ENCODE assay signal across 26 mouse cellular contexts in the genomic region with DNA sequence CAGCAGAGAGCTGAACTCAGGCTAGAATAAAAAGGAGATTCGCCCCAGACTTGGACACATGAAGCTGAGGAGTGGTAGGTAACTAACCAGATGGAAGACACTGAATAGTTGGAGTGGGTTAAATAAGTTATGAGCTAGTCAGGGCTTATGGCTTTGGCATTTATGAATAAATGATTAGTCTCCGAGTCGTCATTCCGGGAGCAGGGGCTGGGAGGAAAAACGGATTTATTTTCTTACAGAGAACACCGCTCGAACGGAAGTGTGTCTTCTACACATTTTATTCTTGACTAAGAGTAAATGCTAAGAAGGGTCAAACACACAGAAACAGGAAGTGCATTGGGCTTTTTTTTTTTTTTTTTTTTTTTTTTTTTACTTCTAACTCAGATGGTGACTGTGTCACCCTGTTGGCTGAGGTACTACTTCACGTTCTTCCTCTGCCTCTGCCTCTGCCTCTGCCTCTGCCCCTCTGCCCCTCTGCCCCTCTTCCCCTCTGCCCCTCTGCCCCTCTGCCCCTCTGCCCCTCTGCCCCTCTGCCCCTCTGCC. TPM values are rescaled to one million over a fixed set of nuclear protein-coding genes. Genes with fewer than 3 reads are reported as not detected.
DNase-seq lines count a peak whose midpoint lies in the region; ATAC-seq and TF ChIP-seq lines count a peak whose summit lies in the region.
"Had no signal": no experiment of that assay in that cellular context is flagged by ENCODE, and none has a peak within 500 bp of the region (broad histone marks: within the 10 kb centered on the region; RNA-seq: fewer than 3 reads in every experiment).

No protein-coding gene starts in this region.

- intact Hi-C loops in left cerebral cortex, adult 2 months (cut with DNase I) = no loop called here

- H3K4me1 ChIP-seq in spleen, adult 2 months (ENCODE audit: control insufficient read depth, insufficient read depth, insufficient read length) = no peaks in the 10 kb centered on the region; the same call in 1 of the 2 replicates
- H3K4me1 ChIP-seq: embryonic facial prominence, embryonic 13.5 days; hindbrain, embryonic 12.5 days; limb, embryonic 13.5 days; liver, embryonic 13.5 days; midbrain, embryonic 12.5 days; neural tube, embryonic 15.5 days had no signal

- ATAC-seq in common myeloid progenitor, adult 5-6 weeks (replicated peaks; ENCODE audit: low read depth, poor library complexity, severe bottlenecking) = peak; percentile 58
- ATAC-seq: forebrain, embryonic 14.5 days had no signal

- H3K36me3 ChIP-seq in spleen, adult 2 months (ENCODE audit: control insufficient read depth, insufficient read depth, low read length) = no peaks in the 10 kb centered on the region
- H3K36me3 ChIP-seq: embryonic facial prominence, embryonic 13.5 days; hindbrain, embryonic 12.5 days; liver, embryonic 13.5 days; midbrain, embryonic 12.5 days had no signal

- no peak for TF ChIP-seq CTCF in spleen, adult 2 months (IDR thresholded peaks at IDR 0.05; ENCODE audit: extremely low read depth, insufficient read depth, insufficient read length, insufficient replicate concordance)
- TF ChIP-seq CTCF in left cerebral cortex, adult 2 months (IDR thresholded peaks at IDR 0.05) = no peak

- peak overlapping the region; percentile 45 for H3K27ac ChIP-seq in spleen, adult 2 months (ENCODE audit: insufficient read depth, low read length)
- H3K27ac ChIP-seq in left cerebral cortex, adult 2 months = no peak overlapping the region
- H3K27ac ChIP-seq: embryonic facial prominence, embryonic 13.5 days; hindbrain, embryonic 12.5 days; limb, embryonic 13.5 days; liver, embryonic 13.5 days; macrophage; midbrain, embryonic 12.5 days; neural tube, embryonic 15.5 days had no signal

- DNase-seq in spleen, adult 2 months (ENCODE audit: low read depth in 1 of 2, low spot score in 2 of 2) = no peak
- DNase-seq in spleen, postnatal 36 days (ENCODE audit: low spot score in 2 of 2) = no peak
- peak; percentile 46 for DNase-seq in CD4-positive, CD25-positive, alpha-beta regulatory T cell, adult 2 months (ENCODE audit: low read depth, low spot score)
- DNase-seq in naive thymus-derived CD4-positive, alpha-beta T cell, adult 2 months (ENCODE audit: low read depth) = peak; percentile 64
- no peak for DNase-seq in adrenal gland, postnatal 25 days
- DNase-seq in cerebellum, adult 9-11 months = no peak
- no peak for DNase-seq in left cerebral cortex, adult 2 months (ENCODE audit: extremely low spot score in 1 of 2, low spot score in 2 of 2)
- DNase-seq: cerebellum, adult 9-10 months; gastrocnemius, postnatal 25 days; liver, embryonic 13.5 days; right cerebral cortex, postnatal 14 days had no signal

- no peak for TF ChIP-seq POLR2A in spleen, adult 2 months (IDR thresholded peaks at IDR 0.05; ENCODE audit: low read depth, low read length)

- 7% methylated on average over 9 of the region's 9 CpGs for WGBS in spleen, adult 2 months

- H3K27me3 ChIP-seq in spleen, adult 2 months (ENCODE audit: control insufficient read depth, insufficient read depth, low read length) = no peaks in the 10 kb centered on the region
- H3K27me3 ChIP-seq: embryonic facial prominence, embryonic 13.5 days; hindbrain, embryonic 12.5 days; limb, embryonic 13.5 days; liver, embryonic 13.5 days; midbrain, embryonic 12.5 days; neural tube, embryonic 15.5 days had no signal

- H3K4me3 ChIP-seq in spleen, adult 2 months (ENCODE audit: extremely low read depth, insufficient read depth, insufficient read length) = no peak overlapping the region
- H3K4me3 ChIP-seq in left cerebral cortex, adult 2 months = no peak overlapping the region
- H3K4me3 ChIP-seq: embryonic facial prominence, embryonic 13.5 days; hindbrain, embryonic 12.5 days; limb, embryonic 13.5 days; liver, embryonic 13.5 days; midbrain, embryonic 12.5 days; myocyte; neural tube, embryonic 15.5 days had no signal

RNA-seq across cellular contexts. Expression of a gene that starts 10.0 kb away (rescaled TPM):
- 3.7 and 4.7 TPM in 2 replicates for polyA plus RNA-seq in spleen, adult 2 months (2012; rRNA removed)
- not detected in 2 replicates for total RNA-seq in common myeloid progenitor, adult 5-6 weeks (2017)
- 1.3 and 1.9 TPM in 2 replicates for total RNA-seq in adrenal gland, postnatal 25 days (2021)
- total RNA-seq in left cerebral cortex, adult 2 months (2021) = 10 to 100 TPM; 24.6 to 26.2 TPM
- polyA plus RNA-seq: macrophage, myocyte had no signal

RNA-seq across cellular contexts. Expression of a gene that starts 13.9 kb away (rescaled TPM):
- 5.9 and 7.6 TPM in 2 replicates for polyA plus RNA-seq in spleen, adult 2 months (2012; rRNA removed)
- 2.1 and 4.1 TPM in 2 replicates for total RNA-seq in common myeloid progenitor, adult 5-6 weeks (2017)
- total RNA-seq in adrenal gland, postnatal 25 days (2021) = 3.9 and 5.3 TPM in 2 replicates
- total RNA-seq in left cerebral cortex, adult 2 months (2021) = 1 to 10 TPM; 1.9 to 2.2 TPM

RNA-seq across cellular contexts. Expression of a gene that starts 38.9 kb away (rescaled TPM):
- polyA plus RNA-seq in spleen, adult 2 months (2012; rRNA removed) = 34.5 and 41.9 TPM in 2 replicates
- 37.4 and 42.2 TPM in 2 replicates for total RNA-seq in common myeloid progenitor, adult 5-6 weeks (2017)
- 78.8 and 86.5 TPM in 2 replicates for total RNA-seq in adrenal gland, postnatal 25 days (2021)
- total RNA-seq in left cerebral cortex, adult 2 months (2021) = 10 to 100 TPM; 58.3 to 69.0 TPM

RNA-seq across cellular contexts. Expression of a gene that starts 39.1 kb away (rescaled TPM):
- polyA plus RNA-seq in spleen, adult 2 months (2012; rRNA removed) = 21.5 and 28.8 TPM in 2 replicates
- 8.7 and 14.2 TPM in 2 replicates for total RNA-seq in common myeloid progenitor, adult 5-6 weeks (2017)
- 15.4 and 22.3 TPM in 2 replicates for total RNA-seq in adrenal gland, postnatal 25 days (2021)
- 10 to 100 TPM; 13.0 to 13.9 TPM for total RNA-seq in left cerebral cortex, adult 2 months (2021)

RNA-seq across cellular contexts. Expression of a gene that starts 53.3 kb away (rescaled TPM):
- not detected in 2 replicates for polyA plus RNA-seq in spleen, adult 2 months (2012; rRNA removed)
- not detected in 2 replicates for total RNA-seq in common myeloid progenitor, adult 5-6 weeks (2017)
- total RNA-seq in adrenal gland, postnatal 25 days (2021) = not detected in 2 replicates
- total RNA-seq in left cerebral cortex, adult 2 months (2021) = 1 to 10 TPM; 1.0 to 1.9 TPM
- total RNA-seq: adrenal gland, adult 18-20 months; gastrocnemius, postnatal 25 days had no signal
- polyA plus RNA-seq: C2C12; forebrain, embryonic 14.5 days; heart, postnatal 0 days; intestine, embryonic 14.5 days; kidney, embryonic 14.5 days; limb, embryonic 13.5 days; liver, embryonic 13.5 days; lung, embryonic 16.5 days; macrophage; midbrain, embryonic 12.5 days; myocyte had no signal

Comparison
In these comparisons a context has a peak if more than half of its experiments do, and no peak if none do; other contexts are left out.
1. DNase-seq: peak in CD4-positive, CD25-positive, alpha-beta regulatory T cell, adult 2 months (single experiment) and naive thymus-derived CD4-positive, alpha-beta T cell, adult 2 months (single experiment); none in spleen, adult 2 months (0 of 2), spleen, postnatal 36 days (0 of 2), adrenal gland, postnatal 25 days (single experiment), cerebellum, adult 9-11 months (single experiment) and left cerebral cortex, adult 2 months (0 of 2).